Mouse (Mus musculus) gastrocnemius, adult 18-20 months (tissue): ENCODE data around the gene Bard1. TPM values are rescaled to one million over a fixed set of nuclear protein-coding genes. Genes with fewer than 3 reads are reported as not detected.

Experiments used
- DNase-seq: peaks from one replicate; pipeline ENCODE4 v3.0.0; 2021; ENCODE audit warnings: low spot score
- long read RNA-seq, 2 experiments: library from polyadenylated mRNA; stranded (forward); transcript quantifications; one replicate each; pipeline ENCODE4 v2.0.0; 2021
- total RNA-seq, 2 experiments: library from RNA; stranded (reverse); gene quantifications; 2 replicates each; pipeline ENCODE4 v1.2.3; 2021

Bard1 gene
- under 1 TPM; 0.07 to 0.09 TPM for total RNA-seq
- long read RNA-seq, experiment 1: 0 reads
- long read RNA-seq, experiment 2: 0 reads

- peak; percentile 90 for DNase-seq
Observed at GRCm38 (mm10) chr1:71102344-71103173, at the start of gene Bard1. Gene Bard1, minus strand, starts transcription at chr1:71103146.

- DNase-seq: no peak
Observed at GRCm38 (mm10) chr1:71127171-71127570, 24.2 kb upstream of the Bard1 start.

GRCm38 (mm10) chr1:71118511-71118910 is 15.6 kb upstream of the Bard1 start:
- no peak for DNase-seq

GRCm38 (mm10) chr1:71117253-71117652 is 14.3 kb upstream of the Bard1 start:
- DNase-seq: no peak

GRCm38 (mm10) chr1:71115781-71116180 is 12.8 kb upstream of the Bard1 start:
- DNase-seq: no peak

GRCm38 (mm10) chr1:71109858-71110257 is 6.9 kb upstream of the Bard1 start:
- DNase-seq: no peak

- no peak for DNase-seq
Observed at GRCm38 (mm10) chr1:71106127-71106526, 3.2 kb upstream of the Bard1 start.

GRCm38 (mm10) chr1:71105724-71106123 is 2.8 kb upstream of the Bard1 start:
- no peak for DNase-seq

GRCm38 (mm10) chr1:71103174-71103864 is 373 bp upstream of the Bard1 start:
- DNase-seq: no peak

GRCm38 (mm10) chr1:71101369-71101970 is 1.5 kb downstream of the Bard1 start:
- DNase-seq: no peak

GRCm38 (mm10) chr1:71100591-71101368 is 2.2 kb downstream of the Bard1 start:
- DNase-seq: no peak

- DNase-seq: no peak
Observed at GRCm38 (mm10) chr1:71099945-71100515, 2.9 kb downstream of the Bard1 start.

GRCm38 (mm10) chr1:71096031-71096430 is 6.9 kb downstream of the Bard1 start:
- no peak for DNase-seq

GRCm38 (mm10) chr1:71095211-71095805 is 7.6 kb downstream of the Bard1 start:
- DNase-seq: no peak

GRCm38 (mm10) chr1:71075651-71076050 is 27.3 kb downstream of the Bard1 start:
- DNase-seq: no peak

- no peak for DNase-seq
Observed at GRCm38 (mm10) chr1:71070771-71071170, 32.2 kb downstream of the Bard1 start.

GRCm38 (mm10) chr1:71068728-71069304 is 34.1 kb downstream of the Bard1 start:
- DNase-seq: no peak

GRCm38 (mm10) chr1:71063885-71064492 is 39.0 kb downstream of the Bard1 start:
- no peak for DNase-seq

GRCm38 (mm10) chr1:71056143-71056542 is 46.8 kb downstream of the Bard1 start:
- no peak for DNase-seq

GRCm38 (mm10) chr1:71055454-71055853 is 47.5 kb downstream of the Bard1 start:
- DNase-seq: no peak
